Mouse (Mus musculus) spleen, adult 10 weeks (tissue): Measurements from ENCODE around the gene Izumo1r. TPM values are rescaled to one million over a fixed set of nuclear protein-coding genes. Genes with fewer than 3 reads are reported as not detected.

Source experiments
- polyA plus RNA-seq: library from polyadenylated mRNA; stranded (reverse); fragments of 350-450 nt; fragmentation: Illumina TruSeq; extraction: RNeasy Lipid Tissue Mini Kit (QIAGEN cat#74804); gene quantifications from one replicate; pipeline ENCODE4 v1.2.3, GENCODE M21; 2015; ENCODE audit warnings: low replicate concordance; ENCODE audit not compliant: insufficient read depth

Gene Izumo1r
- 9.8 TPM for polyA plus RNA-seq

DNA sequence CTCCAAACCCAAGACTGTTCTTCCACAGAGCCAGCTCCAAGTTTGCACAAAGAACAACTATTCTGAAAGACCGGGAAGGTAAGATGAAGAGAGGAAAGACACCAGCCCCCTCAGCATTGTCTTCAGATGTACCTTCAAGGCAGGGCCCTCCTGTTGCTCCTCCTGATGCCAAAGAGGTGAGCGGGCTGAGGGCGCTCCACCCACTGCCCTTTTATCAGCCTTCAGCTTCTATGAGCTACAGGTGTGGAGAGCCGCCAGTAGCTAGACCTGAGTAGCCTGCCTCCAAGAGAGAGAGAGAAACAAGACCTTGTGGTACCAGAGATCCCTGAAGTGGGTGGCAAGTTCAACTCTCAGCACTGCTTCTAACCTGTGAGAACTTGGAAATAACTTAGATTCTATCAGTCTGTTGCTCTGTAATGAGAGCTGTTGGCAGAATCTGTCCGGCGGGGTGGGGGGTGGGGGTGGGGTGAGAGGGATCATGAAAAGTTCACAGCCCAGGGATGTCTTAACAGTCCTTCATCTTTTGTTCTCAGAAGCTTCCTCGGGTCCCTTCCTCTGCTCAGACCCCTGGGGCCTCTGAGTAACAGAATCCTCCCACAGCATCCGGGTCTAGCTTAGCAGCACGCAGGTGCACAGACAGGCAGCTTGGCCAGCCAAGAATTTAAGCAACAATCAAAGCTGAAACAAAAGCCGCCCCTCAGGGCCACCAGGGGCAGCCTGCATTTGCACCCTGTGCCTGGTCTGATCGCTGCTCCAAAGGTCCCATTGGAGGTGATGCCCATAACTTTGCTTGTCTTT is at the start of gene Izumo1r:
TSS of gene Izumo1r (minus strand) at position 369 of the 798 bp plus-strand sequence.

DNA sequence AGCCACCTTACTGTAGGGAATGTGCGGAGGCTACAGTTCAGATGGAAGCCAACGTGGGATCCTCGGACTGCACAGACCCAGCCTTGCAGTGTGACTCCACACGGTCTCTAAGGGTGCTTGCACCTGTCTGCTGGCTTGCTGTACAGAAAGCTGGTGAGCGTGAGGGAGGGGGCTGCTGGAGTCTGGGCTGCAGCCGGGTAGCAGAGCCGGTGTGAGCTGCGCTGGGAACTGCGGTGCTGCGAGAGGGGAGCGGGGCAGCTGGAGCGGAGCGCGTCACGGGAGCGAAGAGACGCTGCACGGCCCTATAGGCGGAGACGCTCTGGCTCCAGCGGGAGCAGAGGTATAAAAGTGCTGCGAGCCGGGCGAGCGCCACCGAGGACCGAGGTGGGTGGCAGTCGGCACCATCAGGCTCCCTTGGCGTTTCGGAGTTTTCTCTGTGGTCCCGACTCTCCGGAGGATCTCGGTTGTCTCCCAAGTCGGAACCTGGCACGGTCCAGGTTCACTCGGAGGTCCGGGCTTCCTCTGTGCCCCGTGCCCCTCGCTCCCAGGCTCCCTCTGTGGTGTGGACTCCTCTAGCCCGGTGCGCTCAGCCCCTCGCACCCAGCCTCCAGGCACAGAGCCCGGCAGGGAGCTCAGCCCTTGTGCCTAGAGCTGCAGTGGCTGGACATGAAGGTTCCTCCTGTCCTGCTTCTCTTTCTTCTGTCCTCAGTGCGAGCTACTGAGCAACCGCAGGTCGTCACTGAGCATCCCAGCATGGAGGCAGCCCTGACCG is 43.7 kb downstream of the Izumo1r start, which contains the start of gene Gpr83:
TSS of gene Gpr83 (plus strand) at position 343 of the 772 bp plus-strand sequence.

Other genes with a start within 250 kb of the Izumo1r start
- gene Piwil4, start 163.2 kb downstream of the Izumo1r start, polyA plus RNA-seq: 0.66 TPM
- 11.0 TPM for gene Fut4, start 151.6 kb downstream of the Izumo1r start, polyA plus RNA-seq
- not detected for gene 1700012B09Rik, start 132.9 kb downstream of the Izumo1r start, polyA plus RNA-seq
- gene Mre11a, start 119.3 kb downstream of the Izumo1r start, polyA plus RNA-seq: 34.6 TPM
- 37.5 TPM for gene Ankrd49, start 119.1 kb downstream of the Izumo1r start, polyA plus RNA-seq
- 2.3 TPM for gene Gpr83, start 43.7 kb downstream of the Izumo1r start, polyA plus RNA-seq
- 46.8 TPM for gene Panx1, start 141.5 kb upstream of the Izumo1r start, polyA plus RNA-seq
- not detected for gene Hephl1, start 208.2 kb upstream of the Izumo1r start, polyA plus RNA-seq